Mouse (Mus musculus): ENCODE results near the gene Cfap43.

The Cfap43 gene

GRCm38 (mm10) chr19:47795009-47795728 is 123.9 kb downstream of the Cfap43 start:
- peak; percentile 89 for DNase-seq (ENCODE audit: low spot score)

- DNase-seq (ENCODE audit: low spot score): no peak
Measured at GRCm38 (mm10) chr19:47794331-47794730, 124.8 kb downstream of the Cfap43 start.

GRCm38 (mm10) chr19:47790316-47791020 is 128.6 kb downstream of the Cfap43 start:
- DNase-seq (ENCODE audit: low spot score): no peak

- DNase-seq (ENCODE audit: low spot score): no peak
Measured at GRCm38 (mm10) chr19:47783898-47784297, 135.2 kb downstream of the Cfap43 start.

- no peak for DNase-seq (ENCODE audit: low spot score)
Measured at GRCm38 (mm10) chr19:47780972-47781371, 138.1 kb downstream of the Cfap43 start.

GRCm38 (mm10) chr19:47780145-47780544 is 138.9 kb downstream of the Cfap43 start:
- DNase-seq (ENCODE audit: low spot score): no peak

GRCm38 (mm10) chr19:47777847-47778246 is 141.2 kb downstream of the Cfap43 start:
- no peak for DNase-seq (ENCODE audit: low spot score)

GRCm38 (mm10) chr19:47755625-47756024 is 163.5 kb downstream of the Cfap43 start:
- DNase-seq (ENCODE audit: low spot score): no peak

- no peak for DNase-seq (ENCODE audit: low spot score)
Measured at GRCm38 (mm10) chr19:47754931-47755330, 164.2 kb downstream of the Cfap43 start.

- no peak for DNase-seq (ENCODE audit: low spot score)
Measured at GRCm38 (mm10) chr19:47753921-47754320, 165.2 kb downstream of the Cfap43 start.

- no peak for DNase-seq (ENCODE audit: low spot score)
Measured at GRCm38 (mm10) chr19:47752456-47752855, 166.6 kb downstream of the Cfap43 start.

- DNase-seq (ENCODE audit: low spot score): no peak
Measured at GRCm38 (mm10) chr19:47750391-47750790, 168.7 kb downstream of the Cfap43 start.

- DNase-seq (ENCODE audit: low spot score): no peak
Measured at GRCm38 (mm10) chr19:47748950-47749349, 170.1 kb downstream of the Cfap43 start.

GRCm38 (mm10) chr19:47747072-47747471 is 172.0 kb downstream of the Cfap43 start:
- DNase-seq (ENCODE audit: low spot score): no peak

- peak; percentile 60 for DNase-seq (ENCODE audit: low spot score)
Measured at GRCm38 (mm10) chr19:47731931-47732330, 187.2 kb downstream of the Cfap43 start.

GRCm38 (mm10) chr19:47731071-47731881 is 187.8 kb downstream of the Cfap43 start, which contains the start of gene Sfr1:
TSS of gene Sfr1 (plus strand) at chr19:47731682.
- peak; percentile 99 for DNase-seq (ENCODE audit: low spot score)

GRCm38 (mm10) chr19:47730691-47731070 is 188.4 kb downstream of the Cfap43 start:
- peak; percentile 68 for DNase-seq (ENCODE audit: low spot score)

GRCm38 (mm10) chr19:47725643-47726140 is 193.4 kb downstream of the Cfap43 start:
- DNase-seq (ENCODE audit: low spot score): no peak

GRCm38 (mm10) chr19:47724903-47725302 is 194.2 kb downstream of the Cfap43 start:
- DNase-seq (ENCODE audit: low spot score): no peak

GRCm38 (mm10) chr19:47722471-47722870 is 196.6 kb downstream of the Cfap43 start:
- no peak for DNase-seq (ENCODE audit: low spot score)

- DNase-seq (ENCODE audit: low spot score): no peak
Measured at GRCm38 (mm10) chr19:47719147-47719546, 199.9 kb downstream of the Cfap43 start.

GRCm38 (mm10) chr19:47716144-47716543 is 202.9 kb downstream of the Cfap43 start:
- DNase-seq (ENCODE audit: low spot score): no peak

Measured in layer of hippocampus, adult 11-12 months (tissue).